Comparison of ENCODE assay signal across 8 mouse cellular contexts in genomic region chr5:41887738-41888137, GRCm38 (mm10). TPM values are rescaled to one million over a fixed set of nuclear protein-coding genes. Genes with fewer than 3 reads are reported as not detected.
DNase-seq lines count a peak whose midpoint lies in the region; ATAC-seq and TF ChIP-seq lines count a peak whose summit lies in the region.

No protein-coding gene starts in this region.

- H3K9ac ChIP-seq in ES-Bruce4 (ENCODE audit: low read depth, poor library complexity, severe bottlenecking) = no peak overlapping the region
- H3K9ac ChIP-seq in forebrain, embryonic 14.5 days (ENCODE audit: low read length) = no peak overlapping the region

- no peak overlapping the region for H3K4me3 ChIP-seq in ES-Bruce4 (ENCODE audit: low read depth, low read length)
- no peak overlapping the region for H3K4me3 ChIP-seq in forebrain, embryonic 14.5 days (ENCODE audit: low read depth, low read length)

- WGBS in forebrain, embryonic 14.5 days = 7% methylated on average over 4 of the region's 4 CpGs

- ATAC-seq in forebrain, embryonic 14.5 days = 0 out of 2 replicates have a peak, but pooled peaks have one; percentile 38

- TF ChIP-seq CTCF in ES-Bruce4 (IDR thresholded peaks at IDR 0.05; ENCODE audit: low read depth, low read length) = peak; percentile 21

- TF ChIP-seq POLR2A in ES-Bruce4 (IDR thresholded peaks at IDR 0.05; ENCODE audit: insufficient read depth, low read length) = no peak

- DNase-seq in 3134 (ENCODE audit: extremely low read depth, insufficient read length, low spot score) = peak; percentile 31
- peak; percentile 34 for DNase-seq in c-Kit-positive CD71-positive TER-119-positive erythroid progenitor cells, embryonic 14.5 days (ENCODE audit: low spot score)
- peak; percentile 83 for DNase-seq in forebrain, embryonic 14.5 days (ENCODE audit: low spot score)
- peak; percentile 14 for DNase-seq in hindlimb bud, embryonic 11.5 days (ENCODE audit: extremely low spot score, low read depth, low spot score)
- DNase-seq in left cerebral cortex, postnatal 4 days = peak; percentile 83
- DNase-seq in ovary, postnatal 36 days (ENCODE audit: low spot score) = peak; percentile 71
- peak; percentile 82 for DNase-seq in thymus, postnatal 4 days

- H3K4me1 ChIP-seq in ES-Bruce4 (ENCODE audit: control insufficient read depth, insufficient read depth, low read length) = no peaks in the 10 kb centered on the region
- no peaks in the 10 kb centered on the region for H3K4me1 ChIP-seq in forebrain, embryonic 14.5 days (ENCODE audit: control insufficient read depth, insufficient read depth, low read length)

- no peak for TF ChIP-seq EP300 in ES-Bruce4 (IDR thresholded peaks at IDR 0.05; ENCODE audit: insufficient read depth, low read depth, low read length)

- no peaks in the 10 kb centered on the region for H3K27me3 ChIP-seq in ES-Bruce4 (ENCODE audit: control insufficient read depth, insufficient read depth, low read length, poor library complexity, severe bottlenecking)
- no peaks in the 10 kb centered on the region for H3K27me3 ChIP-seq in forebrain, embryonic 14.5 days (replicated peaks; ENCODE audit: control insufficient read depth, insufficient read depth, low read length)

- no peaks in the 10 kb centered on the region for H3K36me3 ChIP-seq in ES-Bruce4 (ENCODE audit: control insufficient read depth, insufficient read depth, low read length, poor library complexity, severe bottlenecking)
- no peaks in the 10 kb centered on the region for H3K36me3 ChIP-seq in forebrain, embryonic 14.5 days (ENCODE audit: control insufficient read depth, insufficient read depth, low read length)

- H3K4me2 ChIP-seq in forebrain, embryonic 14.5 days (ENCODE audit: low read length) = no peak overlapping the region

- no peak overlapping the region for H3K27ac ChIP-seq in ES-Bruce4 (ENCODE audit: insufficient read depth, low read length)
- H3K27ac ChIP-seq in forebrain, embryonic 14.5 days (ENCODE audit: low read depth, low read length) = no peak overlapping the region

- intact Hi-C loops in left cerebral cortex, postnatal 4 days (cut with DNase I) = loop anchor here (5.0 to 10.0 kb wide), 3 partner anchors 1350 to 1777 kb away; partner anchors contain the start of gene Cc2d2a

- H3K9me3 ChIP-seq in ES-Bruce4 (replicated peaks; ENCODE audit: control insufficient read depth, insufficient read depth, low read length, poor library complexity, severe bottlenecking) = no peaks in the 10 kb centered on the region
- no peaks in the 10 kb centered on the region for H3K9me3 ChIP-seq in forebrain, embryonic 14.5 days (replicated peaks; ENCODE audit: control insufficient read depth, low read length)

RNA-seq across cellular contexts. Expression of gene Bod1l, which starts 43.6 kb away (rescaled TPM):
- polyA plus RNA-seq in ES-Bruce4 (2011; ENCODE audit: insufficient read depth, insufficient read length, low read depth, missing spikeins) = 38.4 and 41.0 TPM in 2 replicates
- polyA plus RNA-seq in forebrain, embryonic 14.5 days (2014; fragmentation: Nextera tagmentation; extraction: Ambion mirVana) = 18.2 and 22.5 TPM in 2 replicates
- total RNA-seq in left cerebral cortex, postnatal 4 days (2021) = 10 to 100 TPM; 32.0 to 32.2 TPM

Comparison
In these comparisons a context has a peak if more than half of its experiments do, and no peak if none do; other contexts are left out.
1. DNase-seq: peak in every context shown above with its lines; median percentile 83 in forebrain, embryonic 14.5 days; 83 in left cerebral cortex, postnatal 4 days; 82 in thymus, postnatal 4 days; 71 in ovary, postnatal 36 days; 34 in c-Kit-positive CD71-positive TER-119-positive erythroid progenitor cells, embryonic 14.5 days; 31 in 3134; 14 in hindlimb bud, embryonic 11.5 days.